Mouse (Mus musculus): ENCODE measurements around the gene Gm21887.
"Not testable (repeated sequence)": the region's sequence is repeated elsewhere in the genome, so short reads cannot be mapped to it uniquely, and the experiment has no call there.

GRCm38 (mm10) chrX:169999912-170000641, 9.4 kb upstream of the Gm21887 start:
- not testable (repeated sequence) for TF ChIP-seq CTCF (IDR thresholded peaks at IDR 0.05; ENCODE audit: borderline replicate concordance, control insufficient read depth, extremely low read depth, insufficient read depth, low read length, poor library complexity); POLR2A (IDR thresholded peaks at IDR 0.05; ENCODE audit: control insufficient read depth, extremely low read depth, insufficient read depth, low read length, poor library complexity)

Data from thymus, adult 2 months (tissue).